Mouse (Mus musculus): Measurements from ENCODE around the gene Slc35f3. TPM values are rescaled to one million over a fixed set of nuclear protein-coding genes. Genes with fewer than 3 reads are reported as not detected.

Slc35f3 gene
- total RNA-seq (2017), result not detected in 3 replicates

DNA sequence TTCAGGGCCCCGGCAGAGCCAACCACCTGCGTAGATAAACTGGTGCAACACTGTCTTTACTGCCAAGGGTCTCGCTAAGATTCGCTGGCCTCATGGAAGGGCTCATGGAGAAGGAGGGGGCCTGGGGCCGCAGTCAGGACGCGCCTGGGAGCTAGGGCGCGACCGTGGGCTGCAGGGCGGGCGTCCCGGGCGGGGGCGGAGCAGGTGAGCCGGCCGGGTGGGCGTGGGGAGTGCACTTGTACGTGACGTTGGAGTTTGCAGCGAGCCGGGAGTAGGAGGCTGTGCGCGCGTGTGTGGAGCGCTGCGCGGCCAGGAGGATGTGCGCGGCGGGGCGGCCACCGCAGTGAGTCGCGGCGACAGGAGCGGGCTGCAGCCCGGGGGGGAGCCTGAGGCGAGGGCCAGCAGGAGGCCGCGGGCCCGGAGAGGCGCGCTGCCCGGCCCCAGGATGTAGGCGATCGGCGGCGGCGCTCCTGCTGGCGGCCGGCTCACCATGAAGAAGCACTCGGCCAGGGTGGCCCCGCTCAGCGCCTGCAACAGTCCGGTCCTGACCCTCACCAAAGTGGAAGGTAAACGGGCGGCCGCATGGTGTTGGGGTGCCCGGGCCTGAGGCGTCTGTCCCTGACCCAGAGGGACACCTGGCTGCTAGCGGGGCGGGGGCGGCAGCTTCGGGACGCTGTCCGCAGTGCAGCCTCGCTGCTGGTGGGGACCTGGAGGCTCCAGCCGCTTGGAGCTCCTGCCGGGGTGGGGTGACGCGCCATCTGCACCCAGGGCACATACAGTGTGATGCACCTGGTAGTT is at the start of gene Slc35f3:
Gene Slc35f3 (plus strand): TSS at position 263 of the 798 bp plus-strand sequence.
- ATAC-seq (replicated peaks; ENCODE audit: insufficient number of reproducible peaks, low FRiP score, low TSS enrichment, poor library complexity, severe bottlenecking), result no peak

DNA sequence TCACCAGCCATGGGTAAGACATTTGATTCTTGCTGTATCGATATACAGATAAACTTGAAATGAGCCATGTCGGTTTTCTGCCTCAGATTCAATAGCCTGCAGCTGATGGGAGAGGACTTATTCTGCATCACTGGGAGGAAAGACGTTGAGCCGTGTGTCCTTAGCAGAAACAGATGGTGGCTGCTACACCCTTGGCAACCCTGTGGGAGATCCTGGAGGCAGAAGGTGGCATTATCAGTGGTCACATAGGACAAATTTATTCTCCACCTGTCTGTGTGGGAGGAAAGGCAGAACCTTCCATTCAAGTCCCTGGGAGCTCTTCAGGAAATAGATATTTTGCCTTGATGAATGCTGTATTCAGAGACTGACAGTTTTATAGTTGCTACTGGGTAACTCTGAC is 47.9 kb upstream of the Slc35f3 start:
- no peak for ATAC-seq (replicated peaks; ENCODE audit: insufficient number of reproducible peaks, low FRiP score, low TSS enrichment, poor library complexity, severe bottlenecking)

DNA sequence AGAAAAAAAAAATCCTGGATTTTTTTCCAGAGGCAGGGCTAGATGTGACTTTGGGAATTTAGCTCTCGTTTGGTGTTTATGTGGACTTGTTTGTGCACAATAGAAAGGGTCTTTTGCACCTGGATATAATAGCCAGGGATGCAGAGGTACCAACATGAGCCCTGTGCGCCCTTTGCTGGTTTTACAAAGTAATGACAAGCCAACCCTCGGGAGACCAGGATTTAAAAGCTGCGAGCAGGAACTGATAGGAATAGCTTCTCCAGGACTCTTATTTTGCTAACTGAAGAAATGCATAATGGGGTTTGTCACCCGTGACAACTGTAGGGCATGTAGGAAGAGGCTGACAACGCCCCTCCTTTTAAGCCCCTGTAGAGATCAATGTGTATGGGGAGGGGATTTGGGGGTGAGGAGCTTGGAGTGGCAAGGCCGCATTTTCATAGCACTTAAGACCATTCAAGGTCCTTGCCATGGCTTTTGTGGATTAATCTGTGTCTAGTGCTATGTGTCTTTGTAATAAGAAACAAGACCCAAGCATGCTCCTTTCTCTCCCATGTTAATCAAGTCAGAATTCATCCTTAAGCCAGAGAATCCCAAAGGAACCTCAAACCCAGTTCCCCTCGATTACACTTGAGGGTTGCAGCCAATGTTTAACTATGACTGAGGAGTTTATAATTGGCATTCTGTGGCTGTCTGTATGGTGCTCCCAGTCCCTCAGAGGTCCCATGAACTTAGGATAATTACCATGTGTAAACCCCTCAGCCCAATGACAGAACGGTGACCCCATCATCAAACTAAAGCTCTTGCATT is 41.6 kb upstream of the Slc35f3 start:
- ATAC-seq (replicated peaks; ENCODE audit: insufficient number of reproducible peaks, low FRiP score, low TSS enrichment, poor library complexity, severe bottlenecking), result no peak

DNA sequence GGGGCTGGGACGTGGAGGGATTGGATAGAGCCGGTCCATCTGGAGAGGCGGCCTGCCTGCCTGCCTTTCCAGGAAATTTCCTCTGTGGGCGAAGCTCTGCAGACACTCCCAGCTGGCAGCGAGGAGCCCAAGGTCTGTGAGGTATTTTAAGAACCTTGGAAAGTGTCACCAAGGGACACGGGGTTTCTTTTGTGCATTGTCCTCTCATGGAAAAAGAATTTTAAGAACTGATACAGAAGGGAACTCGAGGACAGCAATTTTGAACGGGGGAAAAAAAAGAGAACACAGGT is 41.0 kb upstream of the Slc35f3 start:
- no peak for ATAC-seq (replicated peaks; ENCODE audit: insufficient number of reproducible peaks, low FRiP score, low TSS enrichment, poor library complexity, severe bottlenecking)

DNA sequence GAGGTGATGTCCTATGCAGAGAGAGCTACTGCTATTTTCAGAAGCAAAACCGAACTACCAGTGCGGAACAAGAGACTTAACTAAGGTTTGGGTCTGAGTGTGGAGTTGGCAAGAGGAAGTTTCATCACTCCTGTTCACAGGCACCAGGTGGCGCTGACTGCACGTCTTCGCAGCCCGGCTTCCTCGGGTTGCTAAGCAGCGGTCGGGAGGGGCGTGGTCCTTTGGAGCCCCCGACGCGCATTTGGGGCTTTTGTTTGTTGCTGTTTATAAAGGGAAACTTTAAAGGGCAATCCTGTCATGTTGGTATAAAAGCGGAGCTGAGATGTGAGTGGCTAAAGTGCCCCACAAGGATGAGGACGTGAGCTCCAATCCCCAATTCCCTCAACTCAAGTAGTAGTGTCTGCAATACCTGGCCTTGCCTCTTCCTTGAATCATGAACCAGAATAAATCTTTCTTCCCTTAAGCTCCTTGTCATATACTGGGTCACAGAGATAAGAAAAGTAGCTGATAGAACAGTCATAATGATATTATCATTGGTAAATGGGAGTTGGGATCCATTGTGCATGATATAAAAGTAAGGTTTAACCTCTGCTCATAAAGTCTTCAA is 40.1 kb upstream of the Slc35f3 start:
- ATAC-seq (replicated peaks; ENCODE audit: insufficient number of reproducible peaks, low FRiP score, low TSS enrichment, poor library complexity, severe bottlenecking), result no peak

DNA sequence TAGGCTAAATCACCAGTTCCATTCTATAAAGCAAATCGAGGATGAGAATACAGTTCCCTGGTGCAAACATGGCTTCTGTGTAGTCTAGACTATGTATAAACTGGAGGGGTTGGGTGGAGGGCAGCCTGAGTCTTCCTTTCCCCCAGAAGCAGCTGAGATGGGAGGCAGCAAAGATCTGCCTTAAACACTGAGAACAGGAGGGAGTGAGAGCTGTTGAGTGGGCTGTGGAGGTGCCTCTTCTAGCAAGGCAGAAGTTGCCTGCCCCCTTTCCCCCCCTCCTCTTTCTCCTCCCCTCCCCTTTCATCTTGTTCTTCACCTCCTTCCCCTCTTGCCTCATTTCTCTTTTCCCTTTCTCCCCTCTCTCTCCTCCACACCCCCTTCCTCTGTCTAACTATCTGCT is 33.2 kb upstream of the Slc35f3 start:
- ATAC-seq (replicated peaks; ENCODE audit: insufficient number of reproducible peaks, low FRiP score, low TSS enrichment, poor library complexity, severe bottlenecking), result no peak

DNA sequence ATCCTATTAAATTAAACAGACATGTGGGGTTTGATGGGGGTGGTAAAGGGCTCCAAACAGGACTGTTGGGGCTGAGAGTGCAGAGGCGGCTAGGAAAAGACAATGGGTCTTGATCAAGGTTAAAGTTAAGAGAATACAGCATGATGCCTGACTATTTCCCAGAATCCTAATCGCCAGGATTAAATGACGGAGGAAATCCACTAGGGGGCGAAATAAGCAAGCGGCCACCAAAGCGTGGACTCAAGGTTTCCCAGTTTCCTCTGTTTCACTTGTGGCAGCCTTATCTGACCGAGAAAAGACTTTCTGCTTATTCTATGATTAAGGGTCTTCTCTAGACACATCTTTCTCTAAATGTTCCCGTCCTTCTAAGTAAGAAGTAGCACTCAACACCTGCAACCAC is 31.2 kb upstream of the Slc35f3 start:
- ATAC-seq (replicated peaks; ENCODE audit: insufficient number of reproducible peaks, low FRiP score, low TSS enrichment, poor library complexity, severe bottlenecking), result no peak

DNA sequence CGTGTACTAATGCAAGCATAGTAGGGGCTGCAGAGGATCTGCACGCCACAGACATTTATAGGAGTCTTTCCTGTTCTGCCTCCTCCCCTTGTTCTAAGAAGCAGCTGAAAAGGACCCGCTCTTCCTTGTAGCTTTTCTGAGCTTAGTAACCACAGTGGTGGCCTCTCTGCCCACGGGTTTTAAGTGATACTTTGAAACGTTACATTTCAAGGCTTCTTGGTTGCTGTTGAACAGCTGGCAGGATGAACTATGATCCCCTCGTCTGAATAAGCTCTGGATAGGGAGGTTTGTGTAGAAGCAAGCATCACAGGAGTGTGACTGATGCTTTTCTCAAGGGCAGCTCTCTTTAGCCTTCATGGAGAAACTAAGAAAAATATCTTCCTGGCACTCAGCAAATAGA is 28.6 kb upstream of the Slc35f3 start:
- no peak for ATAC-seq (replicated peaks; ENCODE audit: insufficient number of reproducible peaks, low FRiP score, low TSS enrichment, poor library complexity, severe bottlenecking)

DNA sequence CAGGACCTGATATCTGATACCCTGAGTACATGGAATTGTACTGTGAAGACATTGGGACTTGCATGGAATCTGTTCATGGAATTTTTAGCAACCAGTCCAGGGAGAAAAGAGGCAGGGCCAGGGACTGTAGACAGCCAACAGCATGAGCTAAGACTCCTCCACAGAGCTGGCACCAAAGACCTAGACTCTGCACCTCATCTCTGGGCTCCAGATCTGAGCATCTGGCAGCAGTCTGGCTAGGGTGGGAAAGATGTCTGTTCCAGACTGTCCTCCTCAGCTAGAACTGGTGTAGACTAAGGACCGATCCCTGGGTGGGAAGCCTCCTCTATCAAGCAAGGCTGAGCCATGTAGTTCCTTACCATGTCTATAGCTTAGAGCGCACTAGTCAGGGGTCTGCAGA is 25.9 kb upstream of the Slc35f3 start:
- no peak for ATAC-seq (replicated peaks; ENCODE audit: insufficient number of reproducible peaks, low FRiP score, low TSS enrichment, poor library complexity, severe bottlenecking)

DNA sequence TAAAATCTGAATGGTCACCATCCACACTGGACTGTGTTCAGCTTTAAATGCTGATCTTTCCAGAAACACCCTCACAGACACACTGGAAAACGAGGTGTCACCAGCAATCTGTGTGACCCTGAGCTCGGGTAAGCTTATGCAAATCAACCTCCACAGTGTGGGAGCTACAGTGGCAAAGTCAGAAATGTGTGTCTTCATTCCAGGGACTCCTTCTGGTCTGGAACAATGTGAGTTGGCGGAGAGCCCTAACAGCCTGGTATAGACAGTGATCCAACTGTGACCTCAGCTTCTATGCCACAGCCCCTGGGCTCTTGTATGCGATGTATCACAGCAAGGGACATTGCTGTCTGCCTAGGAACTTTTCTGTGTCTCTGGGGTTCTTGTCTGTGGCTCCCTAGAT is 25.3 kb upstream of the Slc35f3 start:
- no peak for ATAC-seq (replicated peaks; ENCODE audit: insufficient number of reproducible peaks, low FRiP score, low TSS enrichment, poor library complexity, severe bottlenecking)

DNA sequence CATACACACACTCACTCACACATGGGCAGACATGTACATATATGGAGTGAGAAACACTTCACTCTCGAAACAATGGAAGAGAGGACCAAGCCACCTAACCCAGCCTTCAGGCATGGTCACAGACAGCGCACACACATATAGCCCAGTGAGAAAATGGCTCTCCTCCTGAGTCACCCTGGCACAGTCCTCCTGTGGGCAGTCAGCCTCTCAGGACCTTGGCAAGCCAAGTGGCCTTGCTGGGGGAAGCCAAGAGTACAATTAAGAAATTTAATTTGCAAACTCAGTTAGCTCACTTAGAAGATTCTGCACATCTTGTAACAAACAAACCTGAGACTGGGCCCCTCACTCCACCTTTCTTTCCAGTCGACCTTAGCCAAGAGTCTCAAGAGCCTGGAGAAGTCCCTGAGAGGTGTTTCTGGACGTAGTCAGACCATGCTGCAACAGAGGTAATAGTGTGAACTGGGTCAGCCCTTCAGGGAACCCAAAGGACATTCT is 23.4 kb upstream of the Slc35f3 start:
- ATAC-seq (replicated peaks; ENCODE audit: insufficient number of reproducible peaks, low FRiP score, low TSS enrichment, poor library complexity, severe bottlenecking), result no peak

DNA sequence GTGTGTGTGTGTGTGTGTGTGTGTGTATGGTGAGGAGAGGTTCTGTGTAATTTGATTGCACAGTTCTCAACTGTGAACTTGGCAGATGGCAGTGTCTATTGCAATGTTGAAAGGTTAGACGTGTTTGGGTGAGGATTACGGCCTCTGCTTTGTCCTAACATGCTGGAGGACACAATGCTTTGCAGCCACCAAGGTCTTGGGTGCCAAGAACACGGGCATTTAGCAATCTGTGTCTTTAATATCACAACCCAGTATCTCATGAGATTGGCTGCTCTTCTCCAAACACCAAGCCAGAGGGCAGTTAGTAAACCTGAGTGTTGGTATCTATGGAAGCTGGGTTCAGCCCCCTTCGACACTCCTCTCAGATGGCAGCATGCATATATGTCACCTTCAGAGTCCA is 22.5 kb upstream of the Slc35f3 start:
- ATAC-seq (replicated peaks; ENCODE audit: insufficient number of reproducible peaks, low FRiP score, low TSS enrichment, poor library complexity, severe bottlenecking), result no peak

DNA sequence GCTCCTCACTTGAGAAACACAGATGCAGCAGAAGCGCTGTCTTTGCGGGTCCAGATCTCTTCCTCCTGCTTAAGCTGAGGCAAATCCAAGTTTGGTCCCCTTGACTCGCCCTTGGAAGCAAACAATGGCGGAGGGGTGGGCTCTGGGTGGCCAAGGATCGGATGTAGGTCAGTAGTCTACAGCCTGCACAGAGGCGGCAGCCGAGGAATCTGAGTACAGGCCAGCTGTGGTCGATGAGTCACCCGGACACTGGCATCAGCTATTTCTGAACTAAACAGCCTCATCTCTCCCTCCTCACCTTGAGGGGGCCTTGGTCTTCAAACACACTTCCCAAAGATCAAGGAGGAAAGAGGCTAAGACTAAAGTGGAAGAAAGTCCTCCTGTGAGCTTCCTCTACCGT is 6.4 kb upstream of the Slc35f3 start:
- ATAC-seq (replicated peaks; ENCODE audit: insufficient number of reproducible peaks, low FRiP score, low TSS enrichment, poor library complexity, severe bottlenecking), result no peak

DNA sequence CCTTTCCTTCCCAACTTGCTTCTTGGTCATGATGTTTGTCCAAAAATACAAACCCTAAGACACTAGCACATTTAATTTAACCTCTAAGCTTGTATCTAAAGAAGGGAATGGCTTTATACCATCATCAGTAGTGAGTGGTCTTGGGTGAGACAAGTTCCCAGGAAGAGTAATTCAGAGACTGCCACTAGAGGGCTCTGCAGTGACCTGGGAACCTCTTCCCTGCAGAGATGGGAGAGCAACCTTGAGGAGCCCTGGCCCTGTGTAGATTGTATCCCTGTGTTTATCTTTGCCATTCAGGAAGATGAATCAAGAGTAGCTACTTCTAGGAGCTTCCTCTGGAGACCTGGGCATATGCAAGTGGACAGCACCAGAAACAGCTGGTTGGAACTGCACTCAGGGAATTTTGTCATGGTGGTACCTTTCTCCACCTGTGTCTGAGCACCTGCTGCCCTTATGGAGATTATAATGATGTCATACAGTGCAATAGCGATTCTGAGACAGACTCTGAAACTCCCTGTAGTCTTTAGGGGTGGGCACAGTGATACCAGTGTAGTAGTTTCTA is 993 bp upstream of the Slc35f3 start:
- ATAC-seq (replicated peaks; ENCODE audit: insufficient number of reproducible peaks, low FRiP score, low TSS enrichment, poor library complexity, severe bottlenecking), result no peak

DNA sequence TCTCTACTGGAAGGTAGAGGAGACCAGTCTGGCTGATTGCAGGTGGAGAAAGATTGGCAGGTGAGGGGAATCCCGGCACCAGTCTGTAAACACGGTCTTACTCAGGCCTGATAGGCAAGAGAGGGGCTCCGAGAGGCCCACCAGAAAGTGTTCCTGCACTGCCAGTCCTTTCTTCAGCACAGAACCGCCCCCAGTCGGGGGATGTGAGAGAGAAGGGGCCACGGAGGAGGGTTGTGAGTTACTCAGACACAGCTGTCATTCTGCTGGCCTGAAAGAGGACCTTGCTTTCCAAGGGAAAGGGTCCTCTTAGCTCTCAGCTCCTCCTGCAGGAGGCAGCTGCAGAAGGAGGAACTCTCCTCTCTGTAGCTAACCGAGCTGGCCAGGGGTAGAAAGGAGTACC is 975 bp downstream of the Slc35f3 start:
- ATAC-seq (replicated peaks; ENCODE audit: insufficient number of reproducible peaks, low FRiP score, low TSS enrichment, poor library complexity, severe bottlenecking), result no peak

DNA sequence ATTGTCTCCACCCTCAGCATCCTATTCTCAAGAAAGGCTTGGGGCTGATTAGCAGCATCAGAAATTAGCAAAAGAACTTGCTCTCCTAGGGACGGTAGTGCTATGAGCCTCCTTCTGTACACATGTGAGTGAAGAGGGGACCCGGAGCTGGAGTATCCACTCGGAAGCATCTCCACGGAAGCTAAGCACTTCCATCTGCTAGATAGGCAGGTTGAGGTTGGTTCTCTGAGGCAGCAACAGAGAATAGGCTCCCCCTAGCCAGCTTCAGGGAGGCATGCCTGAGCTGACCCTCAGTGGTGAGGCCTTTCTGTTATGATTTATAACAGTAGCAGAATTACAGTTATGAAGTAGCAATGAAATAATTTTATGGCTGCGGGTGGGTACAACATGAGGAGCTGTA is 2.0 kb downstream of the Slc35f3 start:
- no peak for ATAC-seq (replicated peaks; ENCODE audit: insufficient number of reproducible peaks, low FRiP score, low TSS enrichment, poor library complexity, severe bottlenecking)

DNA sequence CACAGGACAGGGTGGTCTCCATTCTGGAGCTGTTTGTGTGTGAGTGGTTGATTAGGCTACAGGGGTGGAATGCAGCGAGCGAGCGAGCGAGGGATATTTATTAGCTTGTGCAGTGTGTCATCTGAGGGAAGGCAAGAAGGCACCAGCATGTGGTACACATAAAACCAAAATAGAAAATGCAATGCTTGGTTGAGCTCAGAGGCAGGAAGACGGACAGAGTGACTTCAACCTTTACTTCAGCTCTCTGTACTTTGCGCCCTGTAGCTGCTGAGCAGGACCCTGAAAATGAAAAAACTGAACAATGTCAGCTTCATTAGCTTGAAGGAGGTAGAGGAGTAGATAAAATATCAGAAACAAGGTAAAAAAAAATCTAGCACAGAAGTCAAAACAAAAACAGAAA is 3.2 kb downstream of the Slc35f3 start:
- no peak for ATAC-seq (replicated peaks; ENCODE audit: insufficient number of reproducible peaks, low FRiP score, low TSS enrichment, poor library complexity, severe bottlenecking)

DNA sequence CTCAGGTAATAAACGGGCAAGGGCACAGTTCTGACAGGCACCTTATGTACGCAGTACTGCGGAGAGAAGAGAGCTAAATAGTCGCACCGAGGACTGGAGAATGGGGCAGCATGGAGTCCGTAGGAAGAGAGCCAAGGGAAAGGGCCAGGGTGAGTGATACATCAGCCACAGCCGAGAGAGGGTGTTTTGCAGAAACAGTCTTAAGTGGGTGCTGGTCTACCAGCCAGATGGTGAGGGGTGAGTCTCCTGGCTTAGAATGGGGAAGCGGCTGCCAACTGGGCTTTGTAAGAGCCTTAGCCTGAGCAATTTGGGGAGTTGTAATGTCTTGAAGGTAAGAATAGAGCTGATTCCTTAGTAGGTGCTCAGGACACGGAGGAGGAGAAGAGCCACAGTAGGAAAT is 8.8 kb downstream of the Slc35f3 start:
- no peak for ATAC-seq (replicated peaks; ENCODE audit: insufficient number of reproducible peaks, low FRiP score, low TSS enrichment, poor library complexity, severe bottlenecking)

DNA sequence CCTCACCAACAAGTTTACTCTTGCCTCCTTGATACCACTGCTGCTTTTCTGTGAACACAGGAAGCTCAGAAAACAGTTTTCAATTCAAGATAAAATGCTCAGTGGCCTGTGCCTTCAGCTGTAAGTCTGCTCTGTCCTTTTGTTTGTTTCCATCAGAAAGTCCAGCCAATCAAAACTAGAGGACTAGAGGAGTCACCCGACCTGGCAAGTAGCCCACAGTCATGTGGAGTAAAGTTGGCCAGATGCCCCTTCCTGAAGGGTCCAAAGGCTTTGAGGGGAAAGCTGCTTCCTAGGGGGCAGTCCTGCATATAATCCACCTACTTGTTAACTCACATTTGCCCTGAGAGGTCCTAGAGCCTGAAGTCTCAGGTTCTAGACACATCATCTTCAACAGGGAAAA is 10.7 kb downstream of the Slc35f3 start:
- ATAC-seq (replicated peaks; ENCODE audit: insufficient number of reproducible peaks, low FRiP score, low TSS enrichment, poor library complexity, severe bottlenecking), result no peak

DNA sequence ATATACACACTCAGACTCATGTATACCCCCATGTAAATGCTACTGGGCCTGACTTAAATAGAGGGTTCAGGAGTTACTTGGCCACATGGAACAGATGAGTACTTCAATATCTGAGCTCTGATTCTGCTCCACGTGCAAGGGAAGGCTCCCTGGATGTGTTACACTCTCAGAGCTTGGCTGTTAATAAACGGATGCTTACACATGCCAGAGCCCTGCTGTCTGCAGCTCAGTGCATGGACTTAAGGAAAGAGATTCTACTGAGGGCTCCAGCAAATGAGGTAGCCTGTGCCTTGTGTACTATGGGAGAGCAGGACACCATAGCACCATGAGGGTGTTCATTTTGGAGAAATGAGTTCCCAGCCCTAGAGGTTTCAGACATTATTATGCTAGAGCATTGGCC is 26.6 kb downstream of the Slc35f3 start:
- ATAC-seq (replicated peaks; ENCODE audit: insufficient number of reproducible peaks, low FRiP score, low TSS enrichment, poor library complexity, severe bottlenecking), result no peak
